Mouse (Mus musculus) myocyte (in vitro differentiated cells): ENCODE results near the gene Trpv2.

Source experiments
- MYOD1 ChIP-seq, 3 experiments: IDR thresholded peaks; one replicate each; pipeline ENCODE4 v1.6.1; 2011; ENCODE audit warnings: control low read depth in 2 of 3, low read depth in 2 of 3, mild to moderate bottlenecking in 2 of 3, moderate library complexity in 1 of 3; ENCODE audit not compliant: insufficient read length in 2 of 3, control insufficient read depth in 1 of 3
- POLR2A ChIP-seq: IDR thresholded peaks from one replicate; pipeline ENCODE4 v1.6.1; 2011; ENCODE audit warnings: low read depth, mild to moderate bottlenecking, control low read depth, moderate library complexity; ENCODE audit not compliant: insufficient read length
- POLR2AphosphoS2 ChIP-seq: IDR thresholded peaks from one replicate; pipeline ENCODE4 v1.6.1; 2011; ENCODE audit warnings: low read depth, control low read depth; ENCODE audit not compliant: insufficient read length
- TCF12 ChIP-seq: IDR thresholded peaks from one replicate; pipeline ENCODE4 v1.6.1; 2011; ENCODE audit warnings: mild to moderate bottlenecking, control low read depth; ENCODE audit not compliant: poor library complexity, insufficient read depth, severe bottlenecking
- USF1 ChIP-seq: IDR thresholded peaks from one replicate; pipeline ENCODE4 v1.6.1; 2011; ENCODE audit warnings: low read depth, mild to moderate bottlenecking, control low read depth, moderate library complexity

DNA sequence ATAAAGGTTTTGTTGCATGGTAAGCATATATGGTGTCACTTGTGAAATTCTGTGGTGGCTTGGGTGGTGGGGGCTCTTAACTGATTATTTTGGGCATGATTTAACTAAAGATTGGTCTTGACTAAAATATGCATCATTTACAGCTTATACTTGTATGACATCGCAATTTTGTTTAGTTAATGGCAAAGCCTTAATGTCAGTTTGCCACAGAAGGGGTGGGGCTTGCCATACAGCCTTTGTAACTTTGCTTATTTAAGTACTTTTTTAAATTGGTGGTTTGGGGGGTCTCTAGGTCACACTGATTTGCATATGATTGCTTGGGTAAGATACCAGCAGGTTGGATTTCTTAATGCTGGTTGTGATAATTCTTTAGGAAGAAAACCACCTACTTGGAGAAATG is 21.1 kb upstream of the Trpv2 start:
- no peak for TF ChIP-seq POLR2A
- TF ChIP-seq USF1 = no peak
- TF ChIP-seq TCF12 = no peak
- no peak for TF ChIP-seq POLR2AphosphoS2
- TF ChIP-seq MYOD1 (IDR thresholded peaks at IDR 0.05; ENCODE audit: control insufficient read depth in 1 of 3, insufficient read length in 2 of 3, low read depth in 2 of 3) = no peak
